In genomic region chr4:156033476-156034119, GRCm38 (mm10) we compare ENCODE assay signal across 7 mouse cellular contexts. TPM values are rescaled to one million over a fixed set of nuclear protein-coding genes. Genes with fewer than 3 reads are reported as not detected.
DNase-seq lines count a peak whose midpoint lies in the region; ATAC-seq and TF ChIP-seq lines count a peak whose summit lies in the region.

No protein-coding gene starts in this region.

- DNase-seq in liver, adult 2 months (ENCODE audit: extremely low read depth, low read depth, low spot score), result peak; percentile 61
- peak; percentile 83 for DNase-seq in R1 (ENCODE audit: low read depth, low spot score)
- DNase-seq in kidney, postnatal 0 days (ENCODE audit: low spot score), result peak; percentile 78
- DNase-seq in naive thymus-derived CD4-positive, alpha-beta T cell, adult 2 months (ENCODE audit: low read depth), result peak; percentile 92
- no peak for DNase-seq in right cerebral cortex, adult 18-20 months

- ATAC-seq in liver, embryonic 12.5 days, result no peak
- ATAC-seq in kidney, postnatal 0 days (replicated peaks; ENCODE audit: low FRiP score, low read depth), result no peak

- TF ChIP-seq POLR2A in liver, adult 2 months (IDR thresholded peaks at IDR 0.05; ENCODE audit: extremely low read depth, insufficient read depth, low read length), result no peak
- TF ChIP-seq POLR2A in cortical plate, adult 2 months (IDR thresholded peaks at IDR 0.05; ENCODE audit: extremely low read depth, insufficient read depth, low read length), result no peak

- H3K79me2 ChIP-seq in liver, adult 2 months (ENCODE audit: control insufficient read depth, insufficient read depth, low read length), result peaks cover 4% of the 10 kb centered on the region; the same call in 1 of the 2 replicates

- H3K9ac ChIP-seq in liver, adult 2 months (ENCODE audit: low read depth, low read length), result no peak overlapping the region
- no peak overlapping the region for H3K9ac ChIP-seq in liver, embryonic 12.5 days
- H3K9ac ChIP-seq in kidney, postnatal 0 days (ENCODE audit: low read depth, low read length), result no peak overlapping the region

- no peaks in the 10 kb centered on the region for H3K36me3 ChIP-seq in liver, adult 2 months (ENCODE audit: control insufficient read depth, insufficient read depth, low read length)
- H3K36me3 ChIP-seq in liver, embryonic 12.5 days, result 0 out of 2 replicates have a peak, but pooled peaks cover 4% of the 10 kb centered on the region
- no peaks in the 10 kb centered on the region for H3K36me3 ChIP-seq in kidney, postnatal 0 days (ENCODE audit: insufficient read depth, low read length)

- WGBS in liver, adult 2 months, result 40% methylated on average over 6 of the region's 6 CpGs
- WGBS in liver, embryonic 12.5 days (ENCODE audit: insufficient replicate concordance), result 28% methylated on average over 6 of the region's 6 CpGs
- WGBS in kidney, postnatal 0 days, result 37% methylated on average over 6 of the region's 6 CpGs

- H3K27me3 ChIP-seq in liver, adult 2 months (ENCODE audit: control insufficient read depth, insufficient read depth, low read length), result no peaks in the 10 kb centered on the region
- H3K27me3 ChIP-seq in liver, embryonic 12.5 days (replicated peaks), result peaks cover 33% of the 10 kb centered on the region
- H3K27me3 ChIP-seq in kidney, postnatal 0 days (ENCODE audit: insufficient read depth, low read length), result no peaks in the 10 kb centered on the region

- peaks cover 18% of the 10 kb centered on the region for H3K4me1 ChIP-seq in liver, adult 2 months (ENCODE audit: control insufficient read depth, insufficient read depth, low read length)
- H3K4me1 ChIP-seq in liver, embryonic 12.5 days, result peaks cover 33% of the 10 kb centered on the region
- peaks cover 5% of the 10 kb centered on the region; the same call in 1 of the 2 replicates for H3K4me1 ChIP-seq in cortical plate, adult 2 months (ENCODE audit: control insufficient read depth, insufficient read depth, low read length)
- peaks cover 16% of the 10 kb centered on the region for H3K4me1 ChIP-seq in kidney, postnatal 0 days (replicated peaks; ENCODE audit: insufficient read depth, low read length)

- no peak overlapping the region; the same call in 1 of the 2 replicates for H3K4me3 ChIP-seq in liver, adult 2 months (ENCODE audit: insufficient read depth, low read depth, low read length)
- no peak overlapping the region for H3K4me3 ChIP-seq in liver, embryonic 12.5 days
- no peak overlapping the region for H3K4me3 ChIP-seq in cortical plate, adult 2 months (ENCODE audit: insufficient read depth, low read length)
- no peak overlapping the region for H3K4me3 ChIP-seq in kidney, postnatal 0 days (replicated peaks; ENCODE audit: low read depth, low read length)

- no peaks in the 10 kb centered on the region for H3K9me3 ChIP-seq in liver, embryonic 12.5 days (replicated peaks)
- no peaks in the 10 kb centered on the region for H3K9me3 ChIP-seq in kidney, postnatal 0 days (replicated peaks; ENCODE audit: low read length)

- no peak overlapping the region; the same call in 1 of the 2 replicates for H3K27ac ChIP-seq in liver, adult 2 months (replicated peaks; ENCODE audit: insufficient read depth, low read depth, low read length)
- no peak overlapping the region for H3K27ac ChIP-seq in liver, embryonic 12.5 days
- H3K27ac ChIP-seq in cortical plate, adult 2 months (ENCODE audit: insufficient read depth, low read length), result no peak overlapping the region
- peak overlapping the region; percentile 52; the same call in 1 of the 2 replicates for H3K27ac ChIP-seq in kidney, postnatal 0 days

- peak; percentile 76 for TF ChIP-seq CTCF in liver, adult 2 months (IDR thresholded peaks at IDR 0.05; ENCODE audit: low read depth, low read length)
- peak; percentile 38; the same call in 1 of the 2 replicates for TF ChIP-seq CTCF in cortical plate, adult 2 months (IDR thresholded peaks at IDR 0.05; ENCODE audit: extremely low read depth, insufficient read depth, low read length)
- TF ChIP-seq CTCF in kidney, postnatal 0 days (IDR thresholded peaks at IDR 0.05; ENCODE audit: low read depth), result peak; percentile 81

- H3K4me2 ChIP-seq in liver, embryonic 12.5 days, result no peak overlapping the region
- no peak overlapping the region for H3K4me2 ChIP-seq in kidney, postnatal 0 days (ENCODE audit: low read length)

RNA-seq across cellular contexts. Expression of gene Tnfrsf18, which starts 7.6 kb away (rescaled TPM):
- 0.94 TPM in 1 of 2 replicates, not detected in the other for total RNA-seq in liver, adult 2 months (2014; rRNA removed)
- 0.41 and 0.81 TPM in 2 replicates for polyA plus RNA-seq in liver, adult 2 months (2012; rRNA removed)
- polyA plus RNA-seq in liver, embryonic 12.5 days (2016; fragmentation: Nextera tagmentation; extraction: Ambion mirVana), result 0.77 and 0.99 TPM in 2 replicates
- polyA plus RNA-seq in cortical plate, adult 2 months (2012; rRNA removed), result 0.17 and 0.34 TPM in 2 replicates
- polyA plus RNA-seq in kidney, postnatal 0 days (2015; fragmentation: Nextera tagmentation; extraction: Ambion mirVana), result 1.3 TPM in 2 replicates

RNA-seq across cellular contexts. Expression of gene Tnfrsf4, which starts 20.0 kb away (rescaled TPM):
- total RNA-seq in liver, adult 2 months (2014; rRNA removed), result 0.65 and 0.67 TPM in 2 replicates
- 0.83 and 2.5 TPM in 2 replicates for polyA plus RNA-seq in liver, adult 2 months (2012; rRNA removed)
- polyA plus RNA-seq in liver, embryonic 12.5 days (2016; fragmentation: Nextera tagmentation; extraction: Ambion mirVana), result 0.39 and 0.60 TPM in 2 replicates
- 3.4 and 4.0 TPM in 2 replicates for polyA plus RNA-seq in cortical plate, adult 2 months (2012; rRNA removed)
- 0.70 and 0.88 TPM in 2 replicates for polyA plus RNA-seq in kidney, postnatal 0 days (2015; fragmentation: Nextera tagmentation; extraction: Ambion mirVana)

RNA-seq across cellular contexts. Expression of gene Ttll10, which starts 25.6 kb away (rescaled TPM):
- total RNA-seq in liver, adult 2 months (2014; rRNA removed), result 0.37 TPM in 1 of 2 replicates, not detected in the other
- 0.11 and 0.12 TPM in 2 replicates for polyA plus RNA-seq in liver, adult 2 months (2012; rRNA removed)
- 0.07 and 0.15 TPM in 2 replicates for polyA plus RNA-seq in liver, embryonic 12.5 days (2016; fragmentation: Nextera tagmentation; extraction: Ambion mirVana)
- 0.10 and 0.34 TPM in 2 replicates for polyA plus RNA-seq in cortical plate, adult 2 months (2012; rRNA removed)
- polyA plus RNA-seq in kidney, postnatal 0 days (2015; fragmentation: Nextera tagmentation; extraction: Ambion mirVana), result 5.6 and 6.0 TPM in 2 replicates

RNA-seq across cellular contexts. Expression of gene Sdf4, which starts 40.9 kb away (rescaled TPM):
- 141 and 156 TPM in 2 replicates for total RNA-seq in liver, adult 2 months (2014; rRNA removed)
- 34.9 and 37.2 TPM in 2 replicates for polyA plus RNA-seq in liver, adult 2 months (2012; rRNA removed)
- 93.4 and 93.9 TPM in 2 replicates for polyA plus RNA-seq in liver, embryonic 12.5 days (2016; fragmentation: Nextera tagmentation; extraction: Ambion mirVana)
- polyA plus RNA-seq in cortical plate, adult 2 months (2012; rRNA removed), result 122 and 126 TPM in 2 replicates
- polyA plus RNA-seq in kidney, postnatal 0 days (2015; fragmentation: Nextera tagmentation; extraction: Ambion mirVana), result 178 and 183 TPM in 2 replicates

RNA-seq across cellular contexts. Expression of gene B3galt6, which starts 41.1 kb away (rescaled TPM):
- 2.8 TPM in 2 replicates for total RNA-seq in liver, adult 2 months (2014; rRNA removed)
- polyA plus RNA-seq in liver, adult 2 months (2012; rRNA removed), result 2.5 and 2.6 TPM in 2 replicates
- 8.2 and 8.7 TPM in 2 replicates for polyA plus RNA-seq in liver, embryonic 12.5 days (2016; fragmentation: Nextera tagmentation; extraction: Ambion mirVana)
- polyA plus RNA-seq in cortical plate, adult 2 months (2012; rRNA removed), result 8.9 and 11.0 TPM in 2 replicates
- polyA plus RNA-seq in kidney, postnatal 0 days (2015; fragmentation: Nextera tagmentation; extraction: Ambion mirVana), result 14.3 and 14.5 TPM in 2 replicates
